Mouse (Mus musculus) stomach, postnatal 0 days (tissue): ENCODE data around the gene Fam210b.

Source experiments
- CTCF ChIP-seq: IDR thresholded peaks from 2 replicates; pipeline ENCODE4 v1.5.1; 2016; ENCODE audit warnings: antibody characterized with exemption, low read depth, mild to moderate bottlenecking, moderate library complexity
- EP300 ChIP-seq: optimal IDR thresholded peaks from 2 replicates; pipeline ENCODE3; 2016; ENCODE audit warnings: antibody characterized with exemption

DNA sequence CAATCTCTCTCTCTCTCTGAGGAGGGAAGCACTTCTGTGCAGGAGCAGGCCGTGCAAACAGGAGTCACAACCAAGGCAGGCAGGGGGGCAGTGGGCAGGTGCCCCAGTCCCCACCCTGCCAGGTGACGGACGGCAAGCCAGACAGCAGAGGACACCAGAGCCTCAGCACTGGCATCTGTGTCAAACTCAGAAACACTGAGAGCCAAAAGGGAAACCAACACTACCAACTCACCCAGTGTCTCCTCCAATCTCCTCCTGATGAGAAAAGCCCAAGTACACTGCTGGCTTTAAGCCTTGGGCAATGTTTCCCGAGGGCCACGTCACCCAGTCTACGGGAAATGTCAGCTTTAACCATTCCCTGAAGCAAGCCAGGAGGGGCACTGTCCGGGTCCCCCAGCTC lies 17.8 kb downstream of the Fam210b start:
- TF ChIP-seq CTCF (no peak), EP300 (no peak)
